Mouse (Mus musculus) neural tube, embryonic 13.5 days (tissue): ENCODE measurements around the gene Hist1h2bb. TPM values are rescaled to one million over a fixed set of nuclear protein-coding genes. Genes with fewer than 3 reads are reported as not detected.
"Not testable (repeated sequence)": the region's sequence is repeated elsewhere in the genome, so short reads cannot be mapped to it uniquely, and the experiment has no call there.

Experiments used
- ATAC-seq: fragments of 200-750 bp; cut with Nextera tagmentation; 2 replicates; pipeline ENCODE4 v1.8.0; 2017; ENCODE audit warnings: low read depth, mild to moderate bottlenecking, moderate TSS enrichment, moderate library complexity
- H3K27ac ChIP-seq: fragments of 300-500 bp; sonication (generic); replicated peaks from 2 replicates; pipeline ENCODE4 v1.5.1; 2015; ENCODE audit warnings: moderate library complexity, mild to moderate bottlenecking, inconsistent platforms
- H3K27me3 ChIP-seq: fragments of 300-500 bp; sonication (generic); 2 replicates; pipeline ENCODE4 v1.6.1; 2015; ENCODE audit warnings: mild to moderate bottlenecking, inconsistent platforms
- H3K36me3 ChIP-seq: fragments of 300-500 bp; sonication (generic); 2 replicates; pipeline ENCODE4 v1.6.1; 2015; ENCODE audit warnings: mild to moderate bottlenecking, inconsistent platforms
- H3K4me1 ChIP-seq: fragments of 300-500 bp; sonication (generic); replicated peaks from 2 replicates; pipeline ENCODE4 v1.6.1; 2015; ENCODE audit warnings: inconsistent platforms
- H3K4me2 ChIP-seq: fragments of 300-500 bp; sonication (generic); 2 replicates; pipeline ENCODE4 v1.6.1; 2015; ENCODE audit warnings: inconsistent platforms, mild to moderate bottlenecking, moderate library complexity
- H3K4me3 ChIP-seq: fragments of 300-500 bp; sonication (generic); 2 replicates; pipeline ENCODE4 v1.5.1; 2015; ENCODE audit warnings: mild to moderate bottlenecking, inconsistent platforms
- H3K9ac ChIP-seq: fragments of 300-500 bp; sonication (generic); 2 replicates; pipeline ENCODE4 v1.6.1; 2015; ENCODE audit warnings: moderate library complexity, mild to moderate bottlenecking, inconsistent platforms
- H3K9me3 ChIP-seq: fragments of 300-500 bp; sonication (generic); 2 replicates; pipeline ENCODE4 v1.6.1; 2016; ENCODE audit warnings: inconsistent platforms
- WGBS: fragments of 180-500 bp; shearing (Covaris S2); methylation state at CpG from one replicate; pipeline ENCODE4 v1.1.7; 2015; 5-methylcytosine and 5-hydroxymethylcytosine counted together
- polyA plus RNA-seq: library from polyadenylated mRNA; unstranded; fragments of >200 nt; fragmentation: Nextera tagmentation; extraction: Ambion mirVana; gene quantifications from 2 replicates; pipeline ENCODE4 v1.2.1, GENCODE M21; 2015

The Hist1h2bb gene
- polyA plus RNA-seq, 1 experiment from 2014 or later: not detected

- H3K9me3 ChIP-seq: no peaks in the 10 kb centered on the region
- no peak overlapping the region for H3K4me3 ChIP-seq
- WGBS: 57% methylated on average over 4 of the region's 4 CpGs
- peaks cover 18% of the 10 kb centered on the region for H3K4me1 ChIP-seq
- ATAC-seq: no peak
- H3K36me3 ChIP-seq: no peaks in the 10 kb centered on the region
- no peaks in the 10 kb centered on the region for H3K27me3 ChIP-seq
- peak overlapping the region; percentile 67; the same call in 1 of the 2 replicates for H3K4me2 ChIP-seq
- no peak overlapping the region for H3K27ac ChIP-seq
- no peak overlapping the region for H3K9ac ChIP-seq
Observed at GRCm38 (mm10) chr13:23753314-23754078, 7.0 kb downstream of the Hist1h2bb start.

- Histone ChIP-seq H3K27me3 (no peaks in the 10 kb centered on the region), H3K4me3 (no peak overlapping the region), H3K36me3 (no peaks in the 10 kb centered on the region), H3K27ac (no peak overlapping the region), H3K9ac (no peak overlapping the region), H3K4me1 (peaks cover 19% of the 10 kb centered on the region), H3K9me3 (no peaks in the 10 kb centered on the region), H3K4me2 (no peak overlapping the region)
- no peak for ATAC-seq
Observed at GRCm38 (mm10) chr13:23755000-23755399, 8.5 kb downstream of the Hist1h2bb start.

GRCm38 (mm10) chr13:23756790-23757189 is 10.3 kb downstream of the Hist1h2bb start, which contains the start of gene Hist1h4b:
TSS of gene Hist1h4b (plus strand) at chr13:23757013.
- peak; percentile 77 for ATAC-seq
- Histone ChIP-seq H3K4me2 (peak within 1 kb of the TSS; percentile 65), H3K27ac (peak within 1 kb of the TSS; percentile 88), H3K36me3 (no peaks in the 10 kb centered on the region), H3K9me3 (no peaks in the 10 kb centered on the region), H3K4me3 (peak within 1 kb of the TSS; percentile 37), H3K9ac (peak within 1 kb of the TSS; percentile 61), H3K4me1 (peaks cover 24% of the 10 kb centered on the region), H3K27me3 (no peaks in the 10 kb centered on the region)
- 0% methylated on average over 17 of the region's 22 CpGs for WGBS

GRCm38 (mm10) chr13:23757211-23757773 is 10.8 kb downstream of the Hist1h2bb start:
- Histone ChIP-seq H3K4me3 (peak overlapping the region; percentile 37), H3K36me3 (no peaks in the 10 kb centered on the region), H3K4me1 (peaks cover 25% of the 10 kb centered on the region), H3K9me3 (no peaks in the 10 kb centered on the region), H3K4me2 (peak overlapping the region; percentile 65), H3K27me3 (no peaks in the 10 kb centered on the region), H3K27ac (peak overlapping the region; percentile 88), H3K9ac (peak overlapping the region; percentile 61)
- ATAC-seq: peak; percentile 16; the same call in 1 of the 2 replicates
- 1% methylated on average over 23 of the region's 23 CpGs for WGBS

GRCm38 (mm10) chr13:23757921-23758320 is 11.4 kb downstream of the Hist1h2bb start:
- H3K36me3 ChIP-seq: no peaks in the 10 kb centered on the region
- ATAC-seq: no peak

GRCm38 (mm10) chr13:23759251-23759771 is 12.8 kb downstream of the Hist1h2bb start:
- 24% methylated on average over 3 of the region's 3 CpGs for WGBS
- no peaks in the 10 kb centered on the region for H3K9me3 ChIP-seq
- ATAC-seq: no peak
- H3K4me1 ChIP-seq: peaks cover 31% of the 10 kb centered on the region
- no peak overlapping the region for H3K4me2 ChIP-seq
- no peak overlapping the region for H3K4me3 ChIP-seq
- H3K9ac ChIP-seq: no peak overlapping the region
- H3K27ac ChIP-seq: no peak overlapping the region
- H3K27me3 ChIP-seq: no peaks in the 10 kb centered on the region
- no peaks in the 10 kb centered on the region for H3K36me3 ChIP-seq

More at GRCm38 (mm10) chr13:23757921-23758320, 11.4 kb downstream of the Hist1h2bb start:
- Histone ChIP-seq H3K4me3 (no peak overlapping the region), H3K9ac (no peak overlapping the region), H3K4me1 (peaks cover 23% of the 10 kb centered on the region), H3K9me3 (no peaks in the 10 kb centered on the region), H3K4me2 (peak overlapping the region; percentile 65), H3K27ac (no peak overlapping the region), H3K27me3 (no peaks in the 10 kb centered on the region)
- WGBS: 41% methylated on average over 3 of the region's 3 CpGs

GRCm38 (mm10) chr13:23759916-23760239 is 13.3 kb downstream of the Hist1h2bb start:
- ATAC-seq: no peak
- peak overlapping the region; percentile 60; the same call in 1 of the 2 replicates for H3K9ac ChIP-seq

GRCm38 (mm10) chr13:23760240-23760971 is 13.9 kb downstream of the Hist1h2bb start:
- peak overlapping the region; percentile 90 for H3K27ac ChIP-seq
- 1% methylated on average over 23 of the region's 27 CpGs for WGBS

More at GRCm38 (mm10) chr13:23759916-23760239, 13.3 kb downstream of the Hist1h2bb start:
- peak overlapping the region; percentile 90; the same call in 1 of the 2 replicates for H3K27ac ChIP-seq
- 77% methylated on average over 1 of the region's 1 CpGs for WGBS
- H3K4me2 ChIP-seq: peak overlapping the region; percentile 79
- no peaks in the 10 kb centered on the region for H3K27me3 ChIP-seq
- H3K4me1 ChIP-seq: peaks cover 34% of the 10 kb centered on the region
- no peaks in the 10 kb centered on the region for H3K36me3 ChIP-seq
- H3K9me3 ChIP-seq: no peaks in the 10 kb centered on the region
- no peak overlapping the region for H3K4me3 ChIP-seq

GRCm38 (mm10) chr13:23760972-23761864 is 14.7 kb downstream of the Hist1h2bb start, which contains the start of gene Hist1h4a:
TSS of gene Hist1h4a (minus strand) at chr13:23761230.
- Histone ChIP-seq H3K4me3 (peak within 1 kb of the TSS; percentile 59), H3K27ac (peak within 1 kb of the TSS; percentile 90), H3K4me2 (peak within 1 kb of the TSS; percentile 79), H3K27me3 (no peaks in the 10 kb centered on the region), H3K9ac (peak within 1 kb of the TSS; percentile 62), H3K4me1 (peaks cover 34% of the 10 kb centered on the region), H3K9me3 (no peaks in the 10 kb centered on the region), H3K36me3 (no peaks in the 10 kb centered on the region)
- peak; percentile 75 for ATAC-seq
- WGBS: under 1% methylated on average over 62 of the region's 72 CpGs

More at GRCm38 (mm10) chr13:23760240-23760971, 13.9 kb downstream of the Hist1h2bb start:
- Histone ChIP-seq H3K36me3 (no peaks in the 10 kb centered on the region), H3K4me1 (peaks cover 34% of the 10 kb centered on the region), H3K27me3 (no peaks in the 10 kb centered on the region), H3K9me3 (no peaks in the 10 kb centered on the region), H3K4me2 (peak overlapping the region; percentile 79), H3K4me3 (peak overlapping the region; percentile 59), H3K9ac (peak overlapping the region; percentile 60)
- peak; percentile 21 for ATAC-seq

- Histone ChIP-seq H3K4me1 (peaks cover 34% of the 10 kb centered on the region), H3K9ac (peak within 1 kb of the TSS; percentile 62), H3K27ac (peak within 1 kb of the TSS; percentile 90), H3K4me2 (peak within 1 kb of the TSS; percentile 79), H3K4me3 (peak within 1 kb of the TSS; percentile 59)
- not testable (repeated sequence) for H3K36me3 ChIP-seq, H3K9me3 ChIP-seq, H3K27me3 ChIP-seq
- under 1% methylated on average over 28 of the region's 52 CpGs for WGBS
- peak; percentile 63 for ATAC-seq
Observed at GRCm38 (mm10) chr13:23761871-23762821, 15.6 kb downstream of the Hist1h2bb start, which contains the start of gene Hist1h3a. TSS of gene Hist1h3a (minus strand) at chr13:23762386.
